Mouse (Mus musculus) stomach, embryonic 14.5 days (tissue): ENCODE data around the gene Zfp296. TPM values are rescaled to one million over a fixed set of nuclear protein-coding genes. Genes with fewer than 3 reads are reported as not detected.

Source experiments
- ATAC-seq: fragments of 200-750 bp; cut with Nextera tagmentation; 2 replicates; pipeline ENCODE4 v1.8.0; 2017; ENCODE audit warnings: low read depth, moderate TSS enrichment; ENCODE audit not compliant: insufficient number of reproducible peaks, insufficient read depth, low FRiP score
- H3K27ac ChIP-seq: fragments of 300-500 bp; sonication (generic); 2 replicates; pipeline ENCODE4 v1.5.1; 2014; ENCODE audit warnings: mild to moderate bottlenecking, low read length, moderate library complexity, mixed read lengths
- H3K27me3 ChIP-seq: fragments of 300-500 bp; sonication (generic); 2 replicates; pipeline ENCODE4 v1.6.1; 2014; ENCODE audit warnings: low read length, control low read depth, mixed read lengths; ENCODE audit not compliant: control insufficient read depth, insufficient read depth
- H3K36me3 ChIP-seq: fragments of 300-500 bp; sonication (generic); 2 replicates; pipeline ENCODE4 v1.6.1; 2014; ENCODE audit warnings: mild to moderate bottlenecking, control low read depth, low read length, moderate library complexity, mixed read lengths; ENCODE audit not compliant: control insufficient read depth, insufficient read depth
- H3K4me1 ChIP-seq: fragments of 300-500 bp; sonication (generic); 2 replicates; pipeline ENCODE4 v1.6.1; 2014; ENCODE audit warnings: low read length, control low read depth, mixed read lengths; ENCODE audit not compliant: control insufficient read depth, insufficient read depth
- H3K4me2 ChIP-seq: fragments of 300-500 bp; sonication (generic); replicated peaks from 2 replicates; pipeline ENCODE4 v1.6.1; 2014; ENCODE audit warnings: low read depth, low read length, control low read depth
- H3K4me3 ChIP-seq: fragments of 300-500 bp; sonication (generic); 2 replicates; pipeline ENCODE4 v1.5.1; 2014; ENCODE audit warnings: low read depth, low read length, control low read depth
- H3K9ac ChIP-seq: fragments of 300-500 bp; sonication (generic); replicated peaks from 2 replicates; pipeline ENCODE4 v1.6.1; 2014; ENCODE audit warnings: low read depth, mild to moderate bottlenecking, control low read depth, low read length, moderate library complexity, mixed read lengths
- H3K9me3 ChIP-seq: fragments of 300-500 bp; sonication (generic); 2 replicates; pipeline ENCODE4 v1.6.1; 2016; ENCODE audit warnings: low read depth, low read length, control low read depth; ENCODE audit not compliant: control insufficient read depth
- WGBS: fragments of 180-500 bp; shearing (Covaris S2); extraction: QIAGEN DNeasy Blood & Tissue Kit; methylation state at CpG from one replicate; pipeline ENCODE4 v1.1.7; 2014; 5-methylcytosine and 5-hydroxymethylcytosine counted together
- polyA plus RNA-seq: library from polyadenylated mRNA; unstranded; fragments of >200 nt; fragmentation: Nextera tagmentation; extraction: Ambion mirVana; gene quantifications from 2 replicates; pipeline ENCODE4 v1.2.1, GENCODE M21; 2014

Zfp296 gene
- polyA plus RNA-seq, 1 experiment from 2014 or later = 1.2 TPM

GRCm38 (mm10) chr7:19623433-19623832 is 46.3 kb downstream of the Zfp296 start:
- ATAC-seq = no peak
- no peaks in the 10 kb centered on the region for H3K36me3 ChIP-seq
- H3K27me3 ChIP-seq = no peaks in the 10 kb centered on the region
- H3K4me2 ChIP-seq = no peak overlapping the region
- WGBS = 67% methylated on average over 2 of the region's 2 CpGs
- H3K9me3 ChIP-seq = no peaks in the 10 kb centered on the region
- H3K27ac ChIP-seq = no peak overlapping the region
- H3K9ac ChIP-seq = no peak overlapping the region
- no peaks in the 10 kb centered on the region for H3K4me1 ChIP-seq
- H3K4me3 ChIP-seq = no peak overlapping the region

GRCm38 (mm10) chr7:19627721-19628120 is 50.6 kb downstream of the Zfp296 start:
- Histone ChIP-seq H3K4me2 (peak overlapping the region; percentile 87), H3K27me3 (no peaks in the 10 kb centered on the region), H3K4me3 (peak overlapping the region; percentile 53; the same call in 1 of the 2 replicates), H3K4me1 (0 out of 2 replicates have a peak, but pooled peaks cover 4% of the 10 kb centered on the region), H3K9me3 (no peaks in the 10 kb centered on the region), H3K9ac (no peak overlapping the region), H3K27ac (peak overlapping the region; percentile 87; the same call in 1 of the 2 replicates), H3K36me3 (peaks cover 6% of the 10 kb centered on the region; the same call in 1 of the 2 replicates)
- no peak for ATAC-seq
- 64% methylated on average over 3 of the region's 3 CpGs for WGBS

- Histone ChIP-seq H3K4me2 (peak overlapping the region; percentile 87), H3K27ac (peak overlapping the region; percentile 87; the same call in 1 of the 2 replicates), H3K9me3 (no peaks in the 10 kb centered on the region), H3K27me3 (no peaks in the 10 kb centered on the region), H3K4me3 (peak overlapping the region; percentile 53), H3K4me1 (0 out of 2 replicates have a peak, but pooled peaks cover 4% of the 10 kb centered on the region), H3K36me3 (peaks cover 10% of the 10 kb centered on the region; the same call in 1 of the 2 replicates), H3K9ac (no peak overlapping the region)
- ATAC-seq = no peak
- 14% methylated on average over 17 of the region's 17 CpGs for WGBS
Measured at GRCm38 (mm10) chr7:19628192-19628535, 51.1 kb downstream of the Zfp296 start.

DNA sequence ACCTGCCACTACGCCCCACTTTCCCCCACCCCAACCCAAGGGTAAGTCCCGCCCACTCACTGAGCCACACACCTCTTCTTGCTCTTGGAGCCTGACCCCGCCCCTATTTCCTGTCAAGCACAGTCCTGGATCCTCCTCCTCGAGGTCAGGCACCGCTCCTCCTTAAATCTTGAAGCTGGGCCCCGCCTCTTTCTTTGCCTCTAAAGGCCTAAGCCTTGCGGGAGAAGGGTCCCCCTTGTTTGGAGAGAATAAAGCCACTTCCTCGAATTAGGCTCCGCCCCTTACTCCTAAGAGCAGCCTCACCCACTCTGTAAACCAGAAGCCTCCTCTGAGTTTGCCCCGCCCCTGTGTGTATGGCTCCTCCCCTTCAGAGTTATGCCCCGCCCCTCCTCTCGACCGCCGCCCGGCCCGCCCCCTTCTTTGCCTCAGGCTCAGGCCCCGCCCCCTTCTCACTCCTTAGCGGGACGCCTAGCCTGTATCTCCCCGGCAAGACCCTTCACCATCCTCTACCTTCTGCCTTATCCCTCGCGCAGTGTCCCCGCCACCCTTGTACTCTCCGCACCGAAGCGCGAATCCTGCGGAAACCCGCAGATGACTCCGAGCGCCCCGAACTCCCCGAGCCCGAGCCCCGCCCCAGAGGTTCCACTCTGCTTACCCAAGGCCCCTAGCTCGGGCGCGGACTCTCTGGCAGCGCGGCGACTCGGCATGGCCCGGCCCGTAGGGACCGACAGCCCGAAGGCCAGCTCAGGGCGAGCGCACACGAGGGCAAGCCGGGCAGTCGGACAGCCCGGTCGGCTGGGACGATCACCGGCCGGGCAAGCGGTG is 51.7 kb downstream of the Zfp296 start:
- ATAC-seq = peak; percentile 92
- H3K4me3 ChIP-seq = peak overlapping the region; percentile 53
- 0 out of 2 replicates have a peak, but pooled peaks cover 4% of the 10 kb centered on the region for H3K4me1 ChIP-seq
- no peaks in the 10 kb centered on the region for H3K9me3 ChIP-seq
- peak overlapping the region; percentile 87 for H3K4me2 ChIP-seq
- H3K27me3 ChIP-seq = no peaks in the 10 kb centered on the region
- WGBS = 1% methylated on average over 57 of the region's 57 CpGs
- H3K27ac ChIP-seq = peak overlapping the region; percentile 87
- H3K9ac ChIP-seq = peak overlapping the region; percentile 39
- peaks cover 16% of the 10 kb centered on the region for H3K36me3 ChIP-seq

DNA sequence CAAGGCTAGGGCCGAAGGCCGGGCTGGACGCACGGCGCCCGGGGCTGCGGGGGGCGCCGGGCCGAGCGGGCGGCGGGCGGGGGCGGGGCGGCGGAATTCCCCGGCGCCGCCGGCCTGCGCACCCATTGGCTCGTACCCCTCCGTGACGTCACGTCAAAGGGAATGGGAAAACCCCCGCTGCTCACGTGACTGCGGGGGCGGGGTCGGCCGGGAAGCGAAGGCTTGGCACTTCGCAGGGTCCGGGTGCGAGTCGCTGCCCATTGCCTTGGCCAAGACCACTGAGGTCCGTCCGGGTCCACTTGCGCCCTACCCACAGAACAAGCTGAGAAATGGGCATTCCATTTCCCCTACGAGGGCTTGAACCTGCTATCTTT is 52.3 kb downstream of the Zfp296 start, which contains the start of gene Relb:
Gene Relb (minus strand): TSS at position 78 of the 374 bp plus-strand sequence.
- H3K4me2 ChIP-seq = peak within 1 kb of the TSS; percentile 87
- no peak; the same call in 1 of the 2 replicates for ATAC-seq
- WGBS = under 1% methylated on average over 29 of the region's 41 CpGs

More for the DNA sequence above, 52.3 kb downstream of the Zfp296 start, which contains the start of gene Relb:
- Histone ChIP-seq H3K27me3 (no peaks in the 10 kb centered on the region), H3K9me3 (no peaks in the 10 kb centered on the region), H3K36me3 (peaks cover 20% of the 10 kb centered on the region), H3K4me3 (peak within 1 kb of the TSS; percentile 53), H3K9ac (peak within 1 kb of the TSS; percentile 39), H3K4me1 (0 out of 2 replicates have a peak, but pooled peaks cover 4% of the 10 kb centered on the region), H3K27ac (peak within 1 kb of the TSS; percentile 87)

Other genes starting within 250 kb of the Zfp296 start
- gene Ercc1, start 232.5 kb upstream of the Zfp296 start, polyA plus RNA-seq = 86.0 and 92.8 TPM in 2 replicates
- 20.5 and 23.9 TPM in 2 replicates for gene Cd3eap, start 217.8 kb upstream of the Zfp296 start, polyA plus RNA-seq
- 9.6 and 10.0 TPM in 2 replicates for gene Ppp1r13l, start 217.5 kb upstream of the Zfp296 start, polyA plus RNA-seq
- gene Ercc2, start 195.3 kb upstream of the Zfp296 start, polyA plus RNA-seq = 8.8 and 10.3 TPM in 2 replicates
- 6.0 and 8.9 TPM in 2 replicates for gene Klc3, start 173.2 kb upstream of the Zfp296 start, polyA plus RNA-seq
- 1.7 and 3.2 TPM in 2 replicates for gene Ckm, start 172.5 kb upstream of the Zfp296 start, polyA plus RNA-seq
- gene Mark4, start 118.5 kb upstream of the Zfp296 start, polyA plus RNA-seq = 8.6 and 9.7 TPM in 2 replicates
- gene Exoc3l2, start 114.0 kb upstream of the Zfp296 start, polyA plus RNA-seq = 0.55 and 1.2 TPM in 2 replicates
- 0.74 and 1.3 TPM in 2 replicates for gene Bloc1s3, start 68.9 kb upstream of the Zfp296 start, polyA plus RNA-seq
- gene Trappc6a, start 68.9 kb upstream of the Zfp296 start, polyA plus RNA-seq = 83.4 and 89.0 TPM in 2 replicates
- gene Nkpd1, start 59.4 kb upstream of the Zfp296 start, polyA plus RNA-seq = not detected in 2 replicates
- gene Ppp1r37, start 14.2 kb upstream of the Zfp296 start, polyA plus RNA-seq = 6.3 and 7.1 TPM in 2 replicates
- 163 and 180 TPM in 2 replicates for gene Gemin7, start 308 bp downstream of the Zfp296 start, polyA plus RNA-seq
- gene Clasrp, start 27.2 kb downstream of the Zfp296 start, polyA plus RNA-seq = 38.6 and 44.8 TPM in 2 replicates
- 8.3 and 10.4 TPM in 2 replicates for gene Relb, start 52.2 kb downstream of the Zfp296 start, polyA plus RNA-seq
- 77.9 and 86.2 TPM in 2 replicates for gene Clptm1, start 87.7 kb downstream of the Zfp296 start, polyA plus RNA-seq
- 1.5 and 1.9 TPM in 2 replicates for gene Apoc2, start 100.7 kb downstream of the Zfp296 start, polyA plus RNA-seq
- gene Gm44805, start 104.1 kb downstream of the Zfp296 start, polyA plus RNA-seq = not detected in 2 replicates
- gene Apoc4, start 104.2 kb downstream of the Zfp296 start, polyA plus RNA-seq = 0.39 TPM in 1 of 2 replicates, not detected in the other
- gene Apoc1, start 115.4 kb downstream of the Zfp296 start, polyA plus RNA-seq = 10.9 and 12.6 TPM in 2 replicates
- 291 and 299 TPM in 2 replicates for gene Apoe, start 121.9 kb downstream of the Zfp296 start, polyA plus RNA-seq
- 91.2 and 108 TPM in 2 replicates for gene Tomm40, start 138.2 kb downstream of the Zfp296 start, polyA plus RNA-seq
- gene Nectin2, start 173.2 kb downstream of the Zfp296 start, polyA plus RNA-seq = 106 and 113 TPM in 2 replicates
- 156 and 164 TPM in 2 replicates for gene Bcam, start 193.7 kb downstream of the Zfp296 start, polyA plus RNA-seq
- 15.1 and 17.7 TPM in 2 replicates for gene Cblc, start 219.5 kb downstream of the Zfp296 start, polyA plus RNA-seq
- gene Bcl3, start 245.5 kb downstream of the Zfp296 start, polyA plus RNA-seq = 10.7 and 11.5 TPM in 2 replicates